Mouse (Mus musculus): ENCODE measurements around the gene Esrrg.

GRCm38 (mm10) chr1:187805001-187805400, 196.4 kb downstream of the Esrrg start:
- TF ChIP-seq CTCF (IDR thresholded peaks at IDR 0.05; ENCODE audit: extremely low read depth, insufficient read depth, insufficient read length, insufficient replicate concordance) (no peak), POLR2A (IDR thresholded peaks at IDR 0.05; ENCODE audit: low read depth, low read length) (no peak)
